ENCODE assay signal across 9 mouse cellular contexts in genomic region chr11:103774228-103774530, GRCm38 (mm10). TPM values are rescaled to one million over a fixed set of nuclear protein-coding genes. Genes with fewer than 3 reads are reported as not detected.
DNase-seq lines count a peak whose midpoint lies in the region; ATAC-seq lines count a peak whose summit lies in the region.
"Had no signal": no experiment of that assay in that cellular context is flagged by ENCODE, and none has a peak within 500 bp of the region (broad histone marks: within the 10 kb centered on the region; RNA-seq: fewer than 3 reads in every experiment).

No protein-coding gene starts in this region.

- peak overlapping the region; percentile 54 for H3K9ac ChIP-seq in neural tube, embryonic 11.5 days (ENCODE audit: low read length)
- H3K9ac ChIP-seq in liver, embryonic 12.5 days: no peak overlapping the region

- ATAC-seq in neural tube, embryonic 11.5 days (ENCODE audit: insufficient read depth, low FRiP score, low TSS enrichment): peak; percentile 36
- ATAC-seq in liver, embryonic 12.5 days: no peak
- ATAC-seq in megakaryocyte progenitor cell, adult 5-6 weeks (replicated peaks; ENCODE audit: poor library complexity): no peak

- peaks cover 66% of the 10 kb centered on the region for H3K27me3 ChIP-seq in neural tube, embryonic 11.5 days (ENCODE audit: control insufficient read depth, insufficient read depth, low read length)
- peaks cover 92% of the 10 kb centered on the region for H3K27me3 ChIP-seq in liver, embryonic 12.5 days (replicated peaks)

- H3K9me3 ChIP-seq in neural tube, embryonic 11.5 days (ENCODE audit: control insufficient read depth, low read length): no peaks in the 10 kb centered on the region
- no peaks in the 10 kb centered on the region for H3K9me3 ChIP-seq in liver, embryonic 12.5 days (replicated peaks)

- peak; percentile 32 for DNase-seq in embryo, embryonic 10 days (ENCODE audit: low spot score)
- DNase-seq in embryo, embryonic 10.5 days (ENCODE audit: low spot score): no peak
- DNase-seq in neural tube, embryonic 11.5 days (ENCODE audit: low spot score): no peak
- no peak for DNase-seq in neural tube, embryonic 10.5 days (ENCODE audit: extremely low spot score, low spot score)
- DNase-seq in T-cell, adult 2 months (ENCODE audit: low spot score): no peak
- DNase-seq in MN1 (ENCODE audit: low spot score): no peak
- DNase-seq: adrenal gland, adult 8-10 months had no signal

- peak overlapping the region; percentile 75 for H3K4me2 ChIP-seq in neural tube, embryonic 11.5 days (ENCODE audit: low read depth)
- peak overlapping the region; percentile 47 for H3K4me2 ChIP-seq in liver, embryonic 12.5 days

- H3K4me1 ChIP-seq in neural tube, embryonic 11.5 days (ENCODE audit: control insufficient read depth, insufficient read depth, low read length): peaks cover 20% of the 10 kb centered on the region
- H3K4me1 ChIP-seq in liver, embryonic 12.5 days: peaks cover 11% of the 10 kb centered on the region; the same call in 1 of the 2 replicates

- no peaks in the 10 kb centered on the region for H3K36me3 ChIP-seq in neural tube, embryonic 11.5 days (ENCODE audit: control insufficient read depth, insufficient read depth, low read length)
- no peaks in the 10 kb centered on the region for H3K36me3 ChIP-seq in liver, embryonic 12.5 days

- 0% methylated on average over 19 of the region's 19 CpGs for WGBS in neural tube, embryonic 11.5 days
- WGBS in liver, embryonic 12.5 days (ENCODE audit: insufficient replicate concordance): 3% methylated on average over 19 of the region's 19 CpGs

- H3K27ac ChIP-seq in neural tube, embryonic 11.5 days (ENCODE audit: low read depth, low read length): no peak overlapping the region
- H3K27ac ChIP-seq in liver, embryonic 12.5 days: no peak overlapping the region

- H3K4me3 ChIP-seq in neural tube, embryonic 11.5 days (ENCODE audit: low read depth, low read length): peak overlapping the region; percentile 32
- H3K4me3 ChIP-seq in liver, embryonic 12.5 days: peak overlapping the region; percentile 14

RNA-seq across cellular contexts. Expression of gene Wnt3, which starts 0.2 kb away (rescaled TPM):
- 8.0 TPM in 2 replicates for polyA plus RNA-seq in neural tube, embryonic 11.5 days (2014; fragmentation: Nextera tagmentation; extraction: Ambion mirVana)
- 0.04 and 0.12 TPM in 2 replicates for polyA plus RNA-seq in liver, embryonic 12.5 days (2016; fragmentation: Nextera tagmentation; extraction: Ambion mirVana)
- total RNA-seq in megakaryocyte progenitor cell, adult 5-6 weeks (2015): not detected in 2 replicates
- not detected in 2 replicates for total RNA-seq in megakaryocyte progenitor cell, adult 5-6 weeks (2017)

RNA-seq across cellular contexts. Expression of gene Wnt9b, which starts 24.6 kb away (rescaled TPM):
- polyA plus RNA-seq in neural tube, embryonic 11.5 days (2014; fragmentation: Nextera tagmentation; extraction: Ambion mirVana): 0.82 and 0.95 TPM in 2 replicates
- polyA plus RNA-seq in liver, embryonic 12.5 days (2016; fragmentation: Nextera tagmentation; extraction: Ambion mirVana): 0.12 TPM in 1 of 2 replicates, not detected in the other
- total RNA-seq in megakaryocyte progenitor cell, adult 5-6 weeks (2015): not detected in 2 replicates
- not detected in 2 replicates for total RNA-seq in megakaryocyte progenitor cell, adult 5-6 weeks (2017)
